Mouse (Mus musculus): Measurements from ENCODE around the gene Hsh2d. TPM values are rescaled to one million over a fixed set of nuclear protein-coding genes. Genes with fewer than 3 reads are reported as not detected.
A peak's percentile ranks its signal among the peaks of the same experiment; 100 is the strongest.

The Hsh2d gene
- polyA plus RNA-seq, 1 experiment from 2014 or later, result not detected

GRCm38 (mm10) chr8:72169681-72170249 lies 19.7 kb upstream of the Hsh2d start:
- ATAC-seq (ENCODE audit: low FRiP score, low TSS enrichment) (no peak), DNase-seq (no peak)
- H3K4me1 ChIP-seq (ENCODE audit: control insufficient read depth, insufficient read depth, low read length), result no peaks in the 10 kb centered on the region
- H3K4me2 ChIP-seq (ENCODE audit: low read length), result no peak overlapping the region
- H3K9ac ChIP-seq (replicated peaks; ENCODE audit: low read length), result no peak overlapping the region
- H3K27me3 ChIP-seq (ENCODE audit: control insufficient read depth, insufficient read depth, low read length), result no peaks in the 10 kb centered on the region
- WGBS, result 87% methylated on average over 3 of the region's 3 CpGs
- no peak overlapping the region for H3K4me3 ChIP-seq (replicated peaks; ENCODE audit: low read depth, low read length)
- peaks cover 68% of the 10 kb centered on the region for H3K36me3 ChIP-seq (ENCODE audit: control insufficient read depth, insufficient read depth, low read length)
- no peak overlapping the region for H3K27ac ChIP-seq (replicated peaks; ENCODE audit: low read depth, low read length)
- H3K9me3 ChIP-seq (ENCODE audit: control insufficient read depth, low read length), result no peaks in the 10 kb centered on the region

GRCm38 (mm10) chr8:72177346-72177925 lies 12.0 kb upstream of the Hsh2d start:
- DNase-seq (peak; percentile 80), ATAC-seq (ENCODE audit: low FRiP score, low TSS enrichment) (peak; percentile 68)
- Histone ChIP-seq H3K27ac (replicated peaks; ENCODE audit: low read depth, low read length) (no peak overlapping the region), H3K4me2 (ENCODE audit: low read length) (no peak overlapping the region), H3K4me3 (replicated peaks; ENCODE audit: low read depth, low read length) (no peak overlapping the region), H3K4me1 (ENCODE audit: control insufficient read depth, insufficient read depth, low read length) (no peaks in the 10 kb centered on the region), H3K36me3 (ENCODE audit: control insufficient read depth, insufficient read depth, low read length) (peaks cover 98% of the 10 kb centered on the region), H3K9me3 (ENCODE audit: control insufficient read depth, low read length) (no peaks in the 10 kb centered on the region), H3K9ac (replicated peaks; ENCODE audit: low read length) (no peak overlapping the region), H3K27me3 (ENCODE audit: control insufficient read depth, insufficient read depth, low read length) (no peaks in the 10 kb centered on the region)
- WGBS, result 59% methylated on average over 5 of the region's 5 CpGs

DNA sequence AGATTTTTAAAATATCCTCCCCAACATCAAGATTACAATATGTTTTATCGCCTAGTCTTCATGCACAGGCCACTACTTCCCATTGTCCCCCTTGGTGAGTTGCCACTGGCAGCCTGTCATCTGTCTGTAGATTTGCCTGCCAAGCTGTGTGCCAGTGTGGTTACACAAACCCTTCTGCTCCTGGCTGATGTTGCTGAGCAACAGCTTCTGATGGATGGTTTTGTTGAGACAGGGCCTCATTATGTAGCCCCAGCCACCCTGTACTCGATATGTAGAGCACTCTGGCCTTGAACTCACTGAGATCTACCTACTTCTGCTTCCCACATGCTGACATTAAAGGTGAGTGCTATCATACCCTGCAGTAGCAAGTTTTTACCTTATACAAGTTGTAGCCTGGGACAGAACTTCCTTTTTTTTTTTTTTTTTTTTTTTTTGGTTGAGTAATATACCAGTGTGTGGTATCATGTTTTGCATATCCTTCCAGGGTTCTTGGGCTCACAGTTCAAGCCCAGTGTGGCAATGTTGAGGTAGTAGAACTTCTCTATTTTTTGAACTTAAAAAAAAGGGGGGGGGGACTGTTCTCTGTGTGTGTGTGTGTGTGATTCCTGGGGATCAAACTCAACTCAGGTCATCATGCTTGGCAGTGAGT lies 5.8 kb upstream of the Hsh2d start:
- no peaks in the 10 kb centered on the region for H3K4me1 ChIP-seq (ENCODE audit: control insufficient read depth, insufficient read depth, low read length)
- H3K4me3 ChIP-seq (replicated peaks; ENCODE audit: low read depth, low read length), result no peak overlapping the region
- no peak overlapping the region for H3K4me2 ChIP-seq (ENCODE audit: low read length)
- H3K27ac ChIP-seq (replicated peaks; ENCODE audit: low read depth, low read length), result no peak overlapping the region
- 82% methylated on average over 2 of the region's 2 CpGs for WGBS
- no peak overlapping the region for H3K9ac ChIP-seq (replicated peaks; ENCODE audit: low read length)
- peaks cover 36% of the 10 kb centered on the region for H3K36me3 ChIP-seq (ENCODE audit: control insufficient read depth, insufficient read depth, low read length)
- no peaks in the 10 kb centered on the region for H3K27me3 ChIP-seq (ENCODE audit: control insufficient read depth, insufficient read depth, low read length)
- no peaks in the 10 kb centered on the region for H3K9me3 ChIP-seq (ENCODE audit: control insufficient read depth, low read length)
- ATAC-seq (ENCODE audit: low FRiP score, low TSS enrichment), result no peak
- peak; percentile 16 for DNase-seq

GRCm38 (mm10) chr8:72187793-72188331 lies 1.6 kb upstream of the Hsh2d start:
- WGBS, result 79% methylated on average over 2 of the region's 2 CpGs
- Histone ChIP-seq H3K27me3 (ENCODE audit: control insufficient read depth, insufficient read depth, low read length) (no peaks in the 10 kb centered on the region), H3K27ac (replicated peaks; ENCODE audit: low read depth, low read length) (no peak overlapping the region), H3K4me2 (ENCODE audit: low read length) (no peak overlapping the region), H3K4me1 (ENCODE audit: control insufficient read depth, insufficient read depth, low read length) (no peaks in the 10 kb centered on the region), H3K9me3 (ENCODE audit: control insufficient read depth, low read length) (no peaks in the 10 kb centered on the region), H3K36me3 (ENCODE audit: control insufficient read depth, insufficient read depth, low read length) (no peaks in the 10 kb centered on the region), H3K9ac (replicated peaks; ENCODE audit: low read length) (no peak overlapping the region), H3K4me3 (replicated peaks; ENCODE audit: low read depth, low read length) (no peak overlapping the region)
- ATAC-seq (ENCODE audit: low FRiP score, low TSS enrichment) (no peak), DNase-seq (no peak)

DNA sequence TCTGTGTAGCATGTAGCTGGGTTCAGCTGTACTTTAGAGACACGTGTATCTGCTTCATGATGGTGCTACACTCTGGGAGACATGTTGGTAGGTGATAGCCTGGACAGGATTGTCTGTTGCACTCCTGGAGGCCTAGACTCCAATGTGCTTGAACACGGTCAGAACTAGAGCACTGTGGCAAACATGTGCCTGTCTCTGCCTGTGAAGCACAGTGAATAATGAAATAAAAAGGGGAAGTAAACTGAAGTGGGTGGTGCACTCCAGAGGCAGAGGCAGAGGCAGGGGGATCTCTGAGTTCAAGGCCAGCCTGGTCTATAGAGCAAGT lies 739 bp downstream of the Hsh2d start:
- Histone ChIP-seq H3K9me3 (ENCODE audit: control insufficient read depth, low read length) (no peaks in the 10 kb centered on the region), H3K9ac (replicated peaks; ENCODE audit: low read length) (no peak overlapping the region), H3K4me3 (replicated peaks; ENCODE audit: low read depth, low read length) (no peak overlapping the region), H3K4me2 (ENCODE audit: low read length) (no peak overlapping the region), H3K36me3 (ENCODE audit: control insufficient read depth, insufficient read depth, low read length) (no peaks in the 10 kb centered on the region), H3K27me3 (ENCODE audit: control insufficient read depth, insufficient read depth, low read length) (no peaks in the 10 kb centered on the region), H3K27ac (replicated peaks; ENCODE audit: low read depth, low read length) (no peak overlapping the region), H3K4me1 (ENCODE audit: control insufficient read depth, insufficient read depth, low read length) (no peaks in the 10 kb centered on the region)
- ATAC-seq (ENCODE audit: low FRiP score, low TSS enrichment) (no peak), DNase-seq (no peak)
- 83% methylated on average over 2 of the region's 2 CpGs for WGBS

DNA sequence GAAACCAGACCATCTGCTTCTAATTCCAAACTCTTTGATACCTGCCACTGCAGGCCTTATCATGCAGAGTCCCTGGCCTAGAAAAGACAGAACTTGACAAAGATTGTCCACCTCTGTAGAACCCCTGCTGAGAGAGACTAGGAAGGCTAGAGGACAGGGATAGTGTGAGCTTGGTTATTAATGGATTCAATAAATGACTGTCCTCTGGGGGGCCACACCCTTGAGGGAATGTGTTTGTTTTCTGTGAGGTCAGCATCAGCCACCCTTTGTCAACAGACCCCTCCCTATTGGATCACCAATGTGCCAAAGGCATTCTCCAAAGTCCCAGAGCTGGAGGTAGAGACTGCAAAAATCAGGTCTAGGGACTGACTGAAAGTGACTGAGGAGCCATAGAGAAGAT lies 2.6 kb downstream of the Hsh2d start:
- Histone ChIP-seq H3K4me2 (ENCODE audit: low read length) (no peak overlapping the region), H3K9ac (replicated peaks; ENCODE audit: low read length) (no peak overlapping the region), H3K27ac (replicated peaks; ENCODE audit: low read depth, low read length) (no peak overlapping the region), H3K36me3 (ENCODE audit: control insufficient read depth, insufficient read depth, low read length) (no peaks in the 10 kb centered on the region), H3K4me3 (replicated peaks; ENCODE audit: low read depth, low read length) (no peak overlapping the region), H3K27me3 (ENCODE audit: control insufficient read depth, insufficient read depth, low read length) (no peaks in the 10 kb centered on the region), H3K9me3 (ENCODE audit: control insufficient read depth, low read length) (no peaks in the 10 kb centered on the region), H3K4me1 (ENCODE audit: control insufficient read depth, insufficient read depth, low read length) (no peaks in the 10 kb centered on the region)
- DNase-seq (no peak), ATAC-seq (ENCODE audit: low FRiP score, low TSS enrichment) (no peak)

DNA sequence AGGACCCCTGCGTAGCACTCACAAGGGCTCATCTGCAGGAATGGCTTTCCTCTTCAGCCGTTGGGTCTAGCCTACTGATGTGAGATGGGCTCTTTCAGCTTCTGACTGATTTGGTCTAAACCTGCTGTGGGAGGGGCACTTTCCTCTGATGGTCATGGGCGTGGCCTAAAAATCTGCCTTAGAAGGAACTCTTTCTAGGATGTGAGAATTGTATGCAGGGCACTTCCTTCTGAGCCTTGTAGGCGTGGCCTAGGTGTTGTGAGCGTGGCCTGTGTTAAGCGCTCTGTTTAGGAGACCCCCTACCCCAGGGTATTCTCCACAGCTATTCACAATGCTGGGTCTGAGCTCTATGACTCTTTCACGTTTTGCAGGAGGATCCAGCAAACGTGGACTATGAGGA lies 8.6 kb downstream of the Hsh2d start:
- no peak for ATAC-seq (ENCODE audit: low FRiP score, low TSS enrichment)

DNA sequence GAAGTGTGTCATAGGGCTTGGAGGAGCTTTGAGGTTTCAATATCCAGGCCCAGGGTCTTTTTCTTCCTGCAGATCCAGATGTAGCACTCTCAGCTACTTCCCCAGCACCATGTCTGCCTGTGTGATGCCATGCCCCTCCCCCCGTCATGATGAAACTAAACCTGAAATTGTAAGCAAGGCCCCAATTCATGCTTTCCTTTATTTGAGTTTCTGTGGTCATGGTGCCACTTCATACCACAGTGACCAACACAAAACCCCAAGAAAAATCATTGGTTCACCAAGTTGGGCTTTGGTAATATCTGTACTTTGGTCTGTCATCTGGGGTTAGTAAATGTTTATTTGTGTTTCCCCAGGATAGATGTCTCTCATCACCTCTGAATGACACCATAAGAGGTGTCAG lies 19.1 kb downstream of the Hsh2d start:
- H3K4me3 ChIP-seq (replicated peaks; ENCODE audit: low read depth, low read length), result no peak overlapping the region
- no peak for ATAC-seq (ENCODE audit: low FRiP score, low TSS enrichment)
- 81% methylated on average over 1 of the region's 1 CpGs for WGBS

More for the DNA sequence above, 8.6 kb downstream of the Hsh2d start:
- Histone ChIP-seq H3K4me2 (ENCODE audit: low read length) (no peak overlapping the region), H3K9ac (replicated peaks; ENCODE audit: low read length) (no peak overlapping the region), H3K27me3 (ENCODE audit: control insufficient read depth, insufficient read depth, low read length) (no peaks in the 10 kb centered on the region), H3K27ac (replicated peaks; ENCODE audit: low read depth, low read length) (no peak overlapping the region), H3K36me3 (ENCODE audit: control insufficient read depth, insufficient read depth, low read length) (no peaks in the 10 kb centered on the region), H3K4me1 (ENCODE audit: control insufficient read depth, insufficient read depth, low read length) (no peaks in the 10 kb centered on the region), H3K9me3 (ENCODE audit: control insufficient read depth, low read length) (peaks cover 6% of the 10 kb centered on the region), H3K4me3 (replicated peaks; ENCODE audit: low read depth, low read length) (no peak overlapping the region)
- WGBS, result 59% methylated on average over 8 of the region's 8 CpGs
- no peak for DNase-seq

GRCm38 (mm10) chr8:72210222-72210621 lies 20.8 kb downstream of the Hsh2d start:
- no peak overlapping the region for H3K4me3 ChIP-seq (replicated peaks; ENCODE audit: low read depth, low read length)
- H3K4me2 ChIP-seq (ENCODE audit: low read length), result no peak overlapping the region
- no peak for ATAC-seq (ENCODE audit: low FRiP score, low TSS enrichment)
- no peaks in the 10 kb centered on the region for H3K9me3 ChIP-seq (ENCODE audit: control insufficient read depth, low read length)
- H3K36me3 ChIP-seq (ENCODE audit: control insufficient read depth, insufficient read depth, low read length), result no peaks in the 10 kb centered on the region
- H3K27me3 ChIP-seq (ENCODE audit: control insufficient read depth, insufficient read depth, low read length), result no peaks in the 10 kb centered on the region
- DNase-seq, result no peak
- H3K4me1 ChIP-seq (ENCODE audit: control insufficient read depth, insufficient read depth, low read length), result no peaks in the 10 kb centered on the region
- 78% methylated on average over 4 of the region's 4 CpGs for WGBS
- no peak overlapping the region for H3K27ac ChIP-seq (replicated peaks; ENCODE audit: low read depth, low read length)
- no peak overlapping the region for H3K9ac ChIP-seq (replicated peaks; ENCODE audit: low read length)

More for the DNA sequence above, 19.1 kb downstream of the Hsh2d start:
- no peaks in the 10 kb centered on the region for H3K36me3 ChIP-seq (ENCODE audit: control insufficient read depth, insufficient read depth, low read length)
- H3K4me2 ChIP-seq (ENCODE audit: low read length), result no peak overlapping the region
- H3K27me3 ChIP-seq (ENCODE audit: control insufficient read depth, insufficient read depth, low read length), result no peaks in the 10 kb centered on the region
- H3K4me1 ChIP-seq (ENCODE audit: control insufficient read depth, insufficient read depth, low read length), result no peaks in the 10 kb centered on the region
- H3K27ac ChIP-seq (replicated peaks; ENCODE audit: low read depth, low read length), result no peak overlapping the region
- no peak overlapping the region for H3K9ac ChIP-seq (replicated peaks; ENCODE audit: low read length)
- DNase-seq, result no peak
- peaks cover 8% of the 10 kb centered on the region for H3K9me3 ChIP-seq (ENCODE audit: control insufficient read depth, low read length)

Data from midbrain, embryonic 14.5 days (tissue).